Mouse (Mus musculus) brown adipose tissue, adult 24 weeks (tissue): ENCODE data around the gene Aak1. TPM values are rescaled to one million over a fixed set of nuclear protein-coding genes. Genes with fewer than 3 reads are reported as not detected.

Experiments used
- H3K27ac ChIP-seq: fragments of 200-500 bp; replicated peaks from 2 replicates; pipeline ENCODE4 v1.5.1; 2012; ENCODE audit warnings: low read depth, mild to moderate bottlenecking, low read length
- H3K4me1 ChIP-seq: fragments of 200-500 bp; 2 replicates; pipeline ENCODE4 v1.6.1; 2012; ENCODE audit warnings: low read length, mixed read lengths; ENCODE audit not compliant: control insufficient read depth, insufficient read depth, insufficient read length
- H3K4me3 ChIP-seq: fragments of 200-500 bp; 2 replicates; pipeline ENCODE4 v1.5.1; 2012; ENCODE audit warnings: low read depth, mild to moderate bottlenecking, low read length, moderate library complexity; ENCODE audit not compliant: insufficient read depth
- polyA plus RNA-seq: library from polyadenylated mRNA; stranded (reverse); fragments of >200 nt; gene quantifications from 2 replicates; pipeline ENCODE4 v1.2.4, GENCODE M21; 2012; ENCODE audit not compliant: missing spikeins, insufficient read depth, insufficient read length

Gene Aak1
- polyA plus RNA-seq, 1 experiment = 13.2 TPM

GRCm38 (mm10) chr6:86897520-86897919, 48.2 kb downstream of the Aak1 start:
- H3K4me3 ChIP-seq = no peak overlapping the region
- peaks cover 8% of the 10 kb centered on the region; the same call in 1 of the 2 replicates for H3K4me1 ChIP-seq
- H3K27ac ChIP-seq = no peak overlapping the region

GRCm38 (mm10) chr6:86899053-86899452, 49.7 kb downstream of the Aak1 start:
- H3K27ac ChIP-seq = no peak overlapping the region
- H3K4me1 ChIP-seq = peaks cover 8% of the 10 kb centered on the region; the same call in 1 of the 2 replicates
- H3K4me3 ChIP-seq = no peak overlapping the region

GRCm38 (mm10) chr6:86899965-86900364, 50.6 kb downstream of the Aak1 start:
- H3K4me1 ChIP-seq = peaks cover 9% of the 10 kb centered on the region; the same call in 1 of the 2 replicates
- no peak overlapping the region for H3K27ac ChIP-seq
- H3K4me3 ChIP-seq = no peak overlapping the region

GRCm38 (mm10) chr6:86900546-86900945, 51.2 kb downstream of the Aak1 start:
- Histone ChIP-seq H3K4me1 (peaks cover 13% of the 10 kb centered on the region; the same call in 1 of the 2 replicates), H3K4me3 (no peak overlapping the region), H3K27ac (no peak overlapping the region)

- Histone ChIP-seq H3K4me3 (no peak overlapping the region), H3K27ac (peak overlapping the region; percentile 27; the same call in 1 of the 2 replicates), H3K4me1 (peaks cover 10% of the 10 kb centered on the region; the same call in 1 of the 2 replicates)
Measured at GRCm38 (mm10) chr6:86905500-86905899, 56.2 kb downstream of the Aak1 start.

- no peak overlapping the region for H3K27ac ChIP-seq
- no peak overlapping the region for H3K4me3 ChIP-seq
- H3K4me1 ChIP-seq = peaks cover 9% of the 10 kb centered on the region; the same call in 1 of the 2 replicates
Measured at GRCm38 (mm10) chr6:86907191-86907590, 57.9 kb downstream of the Aak1 start.

- H3K4me3 ChIP-seq = no peak overlapping the region
- H3K4me1 ChIP-seq = peaks cover 9% of the 10 kb centered on the region; the same call in 1 of the 2 replicates
- no peak overlapping the region for H3K27ac ChIP-seq
Measured at GRCm38 (mm10) chr6:86908561-86909150, 59.3 kb downstream of the Aak1 start.

GRCm38 (mm10) chr6:86909881-86910280, 60.6 kb downstream of the Aak1 start:
- Histone ChIP-seq H3K27ac (no peak overlapping the region), H3K4me1 (peaks cover 12% of the 10 kb centered on the region), H3K4me3 (no peak overlapping the region)

- Histone ChIP-seq H3K4me1 (peaks cover 19% of the 10 kb centered on the region), H3K27ac (no peak overlapping the region), H3K4me3 (no peak overlapping the region)
Measured at GRCm38 (mm10) chr6:86916157-86916820, 67.0 kb downstream of the Aak1 start.

- no peak overlapping the region for H3K27ac ChIP-seq
- H3K4me1 ChIP-seq = peaks cover 19% of the 10 kb centered on the region
- no peak overlapping the region for H3K4me3 ChIP-seq
Measured at GRCm38 (mm10) chr6:86917231-86917630, 67.9 kb downstream of the Aak1 start.

GRCm38 (mm10) chr6:86918058-86918835, 68.9 kb downstream of the Aak1 start:
- H3K4me1 ChIP-seq = peaks cover 19% of the 10 kb centered on the region
- 0 out of 2 replicates have a peak overlapping the region, but pooled peaks have one; percentile 7 for H3K27ac ChIP-seq
- H3K4me3 ChIP-seq = no peak overlapping the region

- Histone ChIP-seq H3K4me3 (no peak overlapping the region), H3K27ac (no peak overlapping the region), H3K4me1 (peaks cover 15% of the 10 kb centered on the region)
Measured at GRCm38 (mm10) chr6:86921880-86922279, 72.6 kb downstream of the Aak1 start.

GRCm38 (mm10) chr6:86924746-86925145, 75.4 kb downstream of the Aak1 start:
- Histone ChIP-seq H3K27ac (no peak overlapping the region), H3K4me3 (no peak overlapping the region), H3K4me1 (no peaks in the 10 kb centered on the region)

- Histone ChIP-seq H3K4me1 (no peaks in the 10 kb centered on the region), H3K4me3 (no peak overlapping the region), H3K27ac (no peak overlapping the region)
Measured at GRCm38 (mm10) chr6:86934541-86934940, 85.2 kb downstream of the Aak1 start.

GRCm38 (mm10) chr6:86939797-86940196, 90.5 kb downstream of the Aak1 start:
- Histone ChIP-seq H3K4me3 (no peak overlapping the region), H3K27ac (no peak overlapping the region), H3K4me1 (no peaks in the 10 kb centered on the region)
